Mouse (Mus musculus) olfactory bulb, adult 2 months (tissue): ENCODE data around the gene Slc39a11. TPM values are rescaled to one million over a fixed set of nuclear protein-coding genes. Genes with fewer than 3 reads are reported as not detected.

Source experiments
- H3K27ac ChIP-seq: fragments of 200-500 bp; 2 replicates; pipeline ENCODE4 v1.5.1; 2012; ENCODE audit warnings: low read depth, low read length; ENCODE audit not compliant: insufficient read depth
- H3K4me1 ChIP-seq: fragments of 200-500 bp; 2 replicates; pipeline ENCODE4 v1.6.1; 2012; ENCODE audit warnings: low read length; ENCODE audit not compliant: control insufficient read depth, insufficient read depth
- H3K4me3 ChIP-seq: fragments of 200-500 bp; 2 replicates; pipeline ENCODE4 v1.5.1; 2012; ENCODE audit warnings: mild to moderate bottlenecking, low read depth, low read length, moderate library complexity; ENCODE audit not compliant: insufficient read depth
- CTCF ChIP-seq: fragments of 200-500 bp; IDR thresholded peaks from 2 replicates; pipeline ENCODE4 v1.5.1; 2012; ENCODE audit warnings: low read depth, mild to moderate bottlenecking, low read length, moderate library complexity; ENCODE audit not compliant: insufficient read depth
- POLR2A ChIP-seq: fragments of 200-500 bp; IDR thresholded peaks from 2 replicates; pipeline ENCODE4 v1.6.1; 2012; ENCODE audit warnings: mild to moderate bottlenecking, low read depth, low read length, moderate library complexity; ENCODE audit not compliant: insufficient read depth
- WGBS: fragments of 180-500 bp; shearing (Covaris S2); methylation state at CpG from one replicate; pipeline ENCODE4 v1.1.7; 2018; 5-methylcytosine and 5-hydroxymethylcytosine counted together
- polyA plus RNA-seq: library from polyadenylated mRNA; stranded (reverse); fragments of >200 nt; gene quantifications from 2 replicates; pipeline ENCODE4 v1.2.4, GENCODE M21; 2012; ENCODE audit warnings: low replicate concordance; ENCODE audit not compliant: missing spikeins, insufficient read depth, insufficient read length

The Slc39a11 gene
- not detected in 2 replicates for polyA plus RNA-seq

- WGBS, result under 1% methylated on average over 85 of the region's 91 CpGs
- no peak for TF ChIP-seq CTCF
- peak; percentile 55; the same call in 1 of the 2 replicates for TF ChIP-seq POLR2A
Measured at GRCm38 (mm10) chr11:113649353-113650210, at the start of gene Slc39a11. Gene Slc39a11 (minus strand): TSS chr11:113650079.

GRCm38 (mm10) chr11:113699643-113700042 is 49.8 kb upstream of the Slc39a11 start:
- TF ChIP-seq POLR2A (no peak), CTCF (no peak)
- H3K27ac ChIP-seq, result no peak overlapping the region
- H3K4me1 ChIP-seq, result no peaks in the 10 kb centered on the region
- H3K4me3 ChIP-seq, result no peak overlapping the region
- WGBS, result 85% methylated on average over 7 of the region's 7 CpGs

More at GRCm38 (mm10) chr11:113649353-113650210, at the start of gene Slc39a11:
- Histone ChIP-seq H3K4me1 (peaks cover 13% of the 10 kb centered on the region), H3K4me3 (peak within 1 kb of the TSS; percentile 60), H3K27ac (peak within 1 kb of the TSS; percentile 42)

- Histone ChIP-seq H3K27ac (no peak overlapping the region), H3K4me1 (no peaks in the 10 kb centered on the region), H3K4me3 (no peak overlapping the region)
- TF ChIP-seq CTCF (no peak), POLR2A (no peak)
- 78% methylated on average over 12 of the region's 12 CpGs for WGBS
Measured at GRCm38 (mm10) chr11:113698013-113698545, 48.2 kb upstream of the Slc39a11 start.

- Histone ChIP-seq H3K4me3 (no peak overlapping the region), H3K4me1 (no peaks in the 10 kb centered on the region), H3K27ac (peak overlapping the region; percentile 6)
- WGBS, result 71% methylated on average over 5 of the region's 5 CpGs
- TF ChIP-seq CTCF (no peak), POLR2A (no peak)
Measured at GRCm38 (mm10) chr11:113697571-113697970, 47.7 kb upstream of the Slc39a11 start.

GRCm38 (mm10) chr11:113691851-113692250 is 42.0 kb upstream of the Slc39a11 start:
- H3K27ac ChIP-seq, result no peak overlapping the region
- 53% methylated on average over 3 of the region's 3 CpGs for WGBS
- no peak overlapping the region for H3K4me3 ChIP-seq
- H3K4me1 ChIP-seq, result peaks cover 5% of the 10 kb centered on the region; the same call in 1 of the 2 replicates
- TF ChIP-seq POLR2A (no peak), CTCF (no peak)

GRCm38 (mm10) chr11:113691318-113691717 is 41.4 kb upstream of the Slc39a11 start:
- TF ChIP-seq POLR2A (no peak), CTCF (no peak)
- H3K4me1 ChIP-seq, result peaks cover 5% of the 10 kb centered on the region; the same call in 1 of the 2 replicates
- no peak overlapping the region for H3K4me3 ChIP-seq
- 87% methylated on average over 5 of the region's 5 CpGs for WGBS
- no peak overlapping the region for H3K27ac ChIP-seq

- Histone ChIP-seq H3K27ac (no peak overlapping the region), H3K4me1 (peaks cover 5% of the 10 kb centered on the region; the same call in 1 of the 2 replicates), H3K4me3 (no peak overlapping the region)
- TF ChIP-seq CTCF (no peak), POLR2A (no peak)
- WGBS, result 83% methylated on average over 12 of the region's 12 CpGs
Measured at GRCm38 (mm10) chr11:113690506-113690905, 40.6 kb upstream of the Slc39a11 start.

- H3K4me3 ChIP-seq, result no peak overlapping the region
- 51% methylated on average over 2 of the region's 2 CpGs for WGBS
- TF ChIP-seq POLR2A (no peak), CTCF (no peak)
- no peak overlapping the region for H3K27ac ChIP-seq
- H3K4me1 ChIP-seq, result peaks cover 10% of the 10 kb centered on the region
Measured at GRCm38 (mm10) chr11:113687031-113687430, 37.2 kb upstream of the Slc39a11 start.
